Mouse (Mus musculus) hindbrain, embryonic 15.5 days (tissue): ENCODE data around the gene Cnga3. TPM values are rescaled to one million over a fixed set of nuclear protein-coding genes. Genes with fewer than 3 reads are reported as not detected.

Experiments used
- ATAC-seq: fragments of 200-750 bp; cut with Nextera tagmentation; 2 replicates; pipeline ENCODE4 v1.8.0; 2017; ENCODE audit warnings: low read depth, moderate number of reproducible peaks, moderate TSS enrichment; ENCODE audit not compliant: low FRiP score
- H3K27ac ChIP-seq: fragments of 300-500 bp; sonication (generic); replicated peaks from 2 replicates; pipeline ENCODE4 v1.5.1; 2015; ENCODE audit warnings: mild to moderate bottlenecking, inconsistent platforms
- H3K27me3 ChIP-seq: fragments of 300-500 bp; sonication (generic); 2 replicates; pipeline ENCODE4 v1.6.1; 2015; ENCODE audit warnings: control low read depth, inconsistent platforms
- H3K36me3 ChIP-seq: fragments of 300-500 bp; sonication (generic); 2 replicates; pipeline ENCODE4 v1.6.1; 2015; ENCODE audit warnings: control low read depth, inconsistent platforms
- H3K4me1 ChIP-seq: fragments of 300-500 bp; sonication (generic); replicated peaks from 2 replicates; pipeline ENCODE4 v1.6.1; 2015; ENCODE audit warnings: control low read depth, inconsistent platforms
- H3K4me2 ChIP-seq: fragments of 300-500 bp; sonication (generic); 2 replicates; pipeline ENCODE4 v1.6.1; 2015; ENCODE audit warnings: moderate library complexity, mild to moderate bottlenecking, inconsistent platforms
- H3K4me3 ChIP-seq: fragments of 300-500 bp; sonication (generic); 2 replicates; pipeline ENCODE4 v1.5.1; 2015; ENCODE audit warnings: mild to moderate bottlenecking, inconsistent platforms
- H3K9ac ChIP-seq: fragments of 300-500 bp; sonication (generic); 2 replicates; pipeline ENCODE4 v1.6.1; 2015; ENCODE audit warnings: inconsistent platforms
- H3K9me3 ChIP-seq: fragments of 300-500 bp; sonication (generic); 2 replicates; pipeline ENCODE4 v1.6.1; 2016; ENCODE audit warnings: control low read depth, inconsistent platforms
- WGBS: fragments of 180-500 bp; shearing (Covaris S2); methylation state at CpG from one replicate; pipeline ENCODE4 v1.1.7; 2015; 5-methylcytosine and 5-hydroxymethylcytosine counted together
- polyA plus RNA-seq: library from polyadenylated mRNA; unstranded; fragments of >200 nt; fragmentation: Nextera tagmentation; extraction: Ambion mirVana; gene quantifications from 2 replicates; pipeline ENCODE4 v1.2.1, GENCODE M21; 2015

Gene Cnga3
- polyA plus RNA-seq, 1 experiment from 2014 or later, result not detected

GRCm38 (mm10) chr1:37287748-37288147 lies 73.5 kb downstream of the Cnga3 start:
- Histone ChIP-seq H3K9ac (no peak overlapping the region), H3K36me3 (no peaks in the 10 kb centered on the region), H3K4me1 (peaks cover 12% of the 10 kb centered on the region), H3K9me3 (no peaks in the 10 kb centered on the region), H3K4me3 (no peak overlapping the region), H3K27me3 (no peaks in the 10 kb centered on the region), H3K27ac (no peak overlapping the region), H3K4me2 (0 out of 2 replicates have a peak overlapping the region, but pooled peaks have one; percentile 13)
- 71% methylated on average over 1 of the region's 1 CpGs for WGBS
- no peak for ATAC-seq

GRCm38 (mm10) chr1:37288181-37288935 lies 74.1 kb downstream of the Cnga3 start:
- no peaks in the 10 kb centered on the region for H3K36me3 ChIP-seq
- no peaks in the 10 kb centered on the region for H3K9me3 ChIP-seq
- H3K9ac ChIP-seq, result no peak overlapping the region
- H3K27ac ChIP-seq, result 0 out of 2 replicates have a peak overlapping the region, but pooled peaks have one; percentile 18
- H3K4me2 ChIP-seq, result 0 out of 2 replicates have a peak overlapping the region, but pooled peaks have one; percentile 13
- H3K27me3 ChIP-seq, result no peaks in the 10 kb centered on the region
- no peak overlapping the region for H3K4me3 ChIP-seq
- H3K4me1 ChIP-seq, result peaks cover 12% of the 10 kb centered on the region
- 50% methylated on average over 11 of the region's 11 CpGs for WGBS
- peak; percentile 79 for ATAC-seq

DNA sequence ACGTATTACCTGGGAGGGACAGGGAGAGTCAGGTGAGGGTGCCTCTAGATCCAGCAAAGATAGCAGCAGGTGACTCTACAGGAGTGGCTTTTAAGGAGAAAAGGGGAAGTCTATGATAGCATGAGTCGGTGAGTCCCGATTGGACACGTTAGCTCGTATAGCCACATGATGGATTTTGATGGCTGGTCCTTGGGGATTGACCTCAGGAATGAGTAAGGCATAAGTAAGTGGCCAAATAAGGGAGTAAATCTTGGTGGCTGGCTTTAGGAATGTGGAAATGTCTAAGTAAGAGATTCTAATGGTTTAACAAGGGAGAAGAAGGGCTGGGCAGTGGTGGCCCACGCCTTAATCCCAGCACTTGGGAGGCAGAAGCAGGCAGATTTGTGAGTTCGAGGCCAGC lies 74.7 kb downstream of the Cnga3 start:
- H3K4me3 ChIP-seq, result no peak overlapping the region
- no peak overlapping the region for H3K9ac ChIP-seq
- no peaks in the 10 kb centered on the region for H3K9me3 ChIP-seq
- peaks cover 12% of the 10 kb centered on the region for H3K4me1 ChIP-seq
- no peaks in the 10 kb centered on the region for H3K27me3 ChIP-seq
- no peak overlapping the region for H3K4me2 ChIP-seq
- ATAC-seq, result no peak
- no peak overlapping the region for H3K27ac ChIP-seq
- no peaks in the 10 kb centered on the region for H3K36me3 ChIP-seq
- 90% methylated on average over 7 of the region's 7 CpGs for WGBS

DNA sequence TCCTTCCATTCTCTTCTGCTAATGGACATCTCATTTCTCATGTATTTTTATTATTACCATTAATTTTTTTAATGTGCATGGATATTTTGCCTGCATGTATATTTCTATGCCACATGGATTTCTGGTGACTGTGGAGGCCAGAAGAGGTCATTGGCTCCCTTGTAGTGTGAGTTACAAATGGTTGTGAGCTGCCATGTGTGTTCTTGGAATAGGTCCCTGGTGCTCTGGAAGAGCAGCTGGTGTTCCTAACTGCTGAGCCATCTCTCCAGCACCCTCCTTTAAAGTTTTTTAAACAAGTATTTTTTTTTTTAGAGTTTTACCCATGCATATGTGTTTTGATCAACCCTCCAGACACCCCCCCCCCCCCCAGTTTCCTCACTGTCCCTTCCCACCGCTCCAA lies 82.2 kb downstream of the Cnga3 start:
- no peak overlapping the region for H3K27ac ChIP-seq

GRCm38 (mm10) chr1:37298904-37299303 lies 84.7 kb downstream of the Cnga3 start:
- no peaks in the 10 kb centered on the region for H3K36me3 ChIP-seq
- 87% methylated on average over 2 of the region's 2 CpGs for WGBS
- no peak for ATAC-seq
- no peak overlapping the region for H3K9ac ChIP-seq
- no peaks in the 10 kb centered on the region for H3K9me3 ChIP-seq
- no peak overlapping the region for H3K27ac ChIP-seq
- no peaks in the 10 kb centered on the region for H3K27me3 ChIP-seq
- H3K4me2 ChIP-seq, result 0 out of 2 replicates have a peak overlapping the region, but pooled peaks have one; percentile 60
- no peak overlapping the region for H3K4me3 ChIP-seq
- H3K4me1 ChIP-seq, result peaks cover 27% of the 10 kb centered on the region; the same call in 1 of the 2 replicates

More for the DNA sequence above, 82.2 kb downstream of the Cnga3 start:
- 78% methylated on average over 1 of the region's 1 CpGs for WGBS
- Histone ChIP-seq H3K4me2 (no peak overlapping the region), H3K36me3 (no peaks in the 10 kb centered on the region), H3K9me3 (no peaks in the 10 kb centered on the region), H3K4me3 (no peak overlapping the region), H3K9ac (no peak overlapping the region), H3K4me1 (peaks cover 11% of the 10 kb centered on the region; the same call in 1 of the 2 replicates), H3K27me3 (no peaks in the 10 kb centered on the region)
- ATAC-seq, result no peak

DNA sequence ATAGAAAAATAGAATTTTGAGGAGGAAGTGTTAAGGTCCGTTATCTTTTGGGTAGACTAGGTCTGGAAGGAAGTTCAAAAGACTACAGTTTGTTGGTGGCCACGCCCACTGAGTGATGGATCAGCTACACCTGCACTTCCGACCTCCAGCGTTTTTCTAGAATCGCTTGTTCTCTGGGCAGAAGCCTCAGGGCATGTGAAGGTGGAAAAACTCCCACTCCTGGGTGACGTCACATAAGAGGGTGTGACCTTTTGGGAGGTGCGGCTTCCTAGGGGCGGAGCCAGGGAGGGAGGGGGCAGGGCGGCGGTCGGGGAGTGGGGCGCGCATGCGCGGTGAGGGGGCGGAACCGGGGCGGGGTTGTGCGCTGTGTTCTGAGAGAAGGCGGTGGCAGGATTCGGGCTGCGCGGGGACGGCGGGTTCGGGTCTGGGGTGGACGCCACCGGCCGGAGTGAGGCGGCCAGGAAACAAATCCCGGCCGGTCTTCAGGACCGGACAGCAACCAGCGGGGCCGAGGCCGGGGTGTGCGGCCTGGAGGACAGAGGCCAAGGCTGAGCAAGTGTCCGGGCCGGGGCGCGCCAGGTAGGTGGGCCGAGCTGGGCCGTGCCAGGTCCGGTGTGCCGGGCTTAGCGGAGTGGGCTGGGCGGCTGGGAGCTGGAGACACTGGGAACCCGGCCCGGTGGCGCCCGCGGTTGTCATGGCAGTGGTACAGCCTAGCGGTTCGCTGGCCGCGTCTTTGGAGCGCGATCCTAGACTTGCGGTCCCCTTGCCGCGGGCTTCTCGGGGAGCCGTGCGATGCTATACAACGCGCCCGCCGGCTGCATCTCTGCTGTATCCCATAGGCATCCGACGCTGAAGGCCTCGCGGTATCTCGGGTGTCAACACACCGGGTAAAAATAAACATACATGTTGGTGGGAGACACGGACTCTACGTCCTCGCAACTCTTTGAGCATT lies 85.6 kb downstream of the Cnga3 start, which contains the start of gene Inpp4a:
Gene Inpp4a, plus strand, starts transcription at position 326 of the 952 bp plus-strand sequence.
- H3K4me1 ChIP-seq, result peaks cover 27% of the 10 kb centered on the region; the same call in 1 of the 2 replicates
- H3K9me3 ChIP-seq, result no peaks in the 10 kb centered on the region
- H3K36me3 ChIP-seq, result no peaks in the 10 kb centered on the region
- peak; percentile 94 for ATAC-seq
- under 1% methylated on average over 72 of the region's 77 CpGs for WGBS
- H3K4me2 ChIP-seq, result peak within 1 kb of the TSS; percentile 60
- peak within 1 kb of the TSS; percentile 96 for H3K4me3 ChIP-seq
- H3K9ac ChIP-seq, result peak within 1 kb of the TSS; percentile 94
- peak within 1 kb of the TSS; percentile 78 for H3K27ac ChIP-seq
- no peaks in the 10 kb centered on the region for H3K27me3 ChIP-seq

GRCm38 (mm10) chr1:37300650-37301049 lies 86.4 kb downstream of the Cnga3 start:
- Histone ChIP-seq H3K4me2 (peak overlapping the region; percentile 60), H3K27ac (peak overlapping the region; percentile 78; the same call in 1 of the 2 replicates), H3K4me1 (peaks cover 30% of the 10 kb centered on the region; the same call in 1 of the 2 replicates), H3K9ac (peak overlapping the region; percentile 94), H3K36me3 (no peaks in the 10 kb centered on the region), H3K9me3 (no peaks in the 10 kb centered on the region), H3K4me3 (peak overlapping the region; percentile 96), H3K27me3 (no peaks in the 10 kb centered on the region)
- ATAC-seq, result no peak
- WGBS, result 68% methylated on average over 5 of the region's 5 CpGs

DNA sequence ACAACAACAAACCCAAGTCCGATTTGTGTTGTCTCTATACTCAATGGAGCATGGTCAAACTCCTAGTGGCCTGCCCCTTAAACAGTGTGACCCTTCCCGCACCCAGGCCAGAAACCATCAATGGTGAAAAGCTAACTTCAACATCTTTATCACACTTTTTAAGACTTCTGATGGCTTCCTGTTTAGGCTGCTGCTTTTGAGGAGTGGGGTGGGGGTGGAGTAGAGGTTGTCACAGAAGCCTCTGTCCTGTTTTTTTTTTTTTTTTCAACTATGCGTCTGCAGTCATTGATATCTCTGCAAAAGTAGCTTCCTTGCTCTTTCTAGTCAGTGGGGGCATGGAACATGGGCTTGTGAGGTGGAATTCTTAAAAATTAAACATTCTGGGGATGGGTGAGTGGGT lies 88.6 kb downstream of the Cnga3 start:
- Histone ChIP-seq H3K4me2 (no peak overlapping the region), H3K27me3 (no peaks in the 10 kb centered on the region), H3K9ac (no peak overlapping the region), H3K9me3 (no peaks in the 10 kb centered on the region), H3K4me1 (peaks cover 33% of the 10 kb centered on the region; the same call in 1 of the 2 replicates), H3K4me3 (no peak overlapping the region), H3K36me3 (no peaks in the 10 kb centered on the region), H3K27ac (no peak overlapping the region)
- ATAC-seq, result no peak
- 84% methylated on average over 3 of the region's 3 CpGs for WGBS

DNA sequence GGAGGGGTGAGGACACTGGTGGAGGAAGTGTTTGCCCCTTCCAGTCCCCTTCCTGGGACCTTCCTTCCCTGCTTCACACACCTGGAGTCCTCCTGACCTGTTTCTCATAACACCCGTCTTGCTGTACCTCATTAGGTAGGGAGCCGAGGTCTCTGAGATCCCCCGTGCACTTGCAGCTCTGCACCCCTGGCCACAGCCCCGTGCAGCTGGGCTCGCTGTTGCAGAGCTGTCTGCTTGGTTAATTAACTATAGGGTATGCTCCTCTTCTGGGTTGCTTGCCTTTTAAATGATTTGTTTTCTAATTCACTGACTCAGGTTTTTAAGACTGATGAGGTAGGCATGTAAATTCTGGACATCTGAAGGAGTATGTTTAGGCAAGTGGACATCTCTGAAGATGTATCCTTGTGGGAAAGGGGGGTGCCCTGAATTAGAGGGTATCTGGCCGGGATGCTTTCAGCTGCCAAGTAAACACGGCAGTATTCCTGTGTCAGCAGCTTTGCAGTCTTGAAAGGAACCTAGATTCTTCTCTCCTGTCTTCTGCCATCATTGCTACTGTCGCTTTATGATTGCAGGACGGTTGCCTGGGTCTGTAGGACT lies 91.6 kb downstream of the Cnga3 start:
- H3K9me3 ChIP-seq, result no peaks in the 10 kb centered on the region
- H3K4me1 ChIP-seq, result peaks cover 28% of the 10 kb centered on the region; the same call in 1 of the 2 replicates
- H3K27ac ChIP-seq, result no peak overlapping the region
- H3K27me3 ChIP-seq, result no peaks in the 10 kb centered on the region
- ATAC-seq, result no peak
- H3K4me2 ChIP-seq, result no peak overlapping the region
- no peaks in the 10 kb centered on the region for H3K36me3 ChIP-seq
- no peak overlapping the region for H3K9ac ChIP-seq
- 67% methylated on average over 9 of the region's 9 CpGs for WGBS
- no peak overlapping the region for H3K4me3 ChIP-seq

DNA sequence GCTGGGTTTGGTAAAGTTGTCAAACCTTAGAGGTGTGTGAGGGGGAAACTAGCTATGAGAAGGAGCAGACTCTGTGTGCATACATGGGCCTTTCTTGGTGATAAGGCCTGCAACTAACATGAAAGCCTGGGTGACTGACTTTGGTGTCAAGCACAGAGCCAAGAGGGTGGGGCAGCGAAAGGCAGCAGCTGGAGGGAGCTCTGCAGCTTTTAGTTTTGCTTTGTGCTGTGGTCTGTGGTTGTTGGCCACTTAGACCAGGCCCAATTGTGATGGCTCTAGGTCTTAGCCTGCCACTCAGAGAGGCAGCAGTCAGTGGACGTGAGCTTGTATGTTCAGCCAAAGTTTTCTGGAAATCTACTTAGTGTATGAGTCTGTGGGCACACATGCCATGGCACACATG lies 93.4 kb downstream of the Cnga3 start:
- H3K9me3 ChIP-seq, result no peaks in the 10 kb centered on the region
- peaks cover 12% of the 10 kb centered on the region; the same call in 1 of the 2 replicates for H3K4me1 ChIP-seq
- 91% methylated on average over 2 of the region's 2 CpGs for WGBS
- no peaks in the 10 kb centered on the region for H3K36me3 ChIP-seq
- no peak overlapping the region for H3K9ac ChIP-seq
- ATAC-seq, result no peak
- H3K27ac ChIP-seq, result no peak overlapping the region
- no peak overlapping the region for H3K4me3 ChIP-seq
- no peaks in the 10 kb centered on the region for H3K27me3 ChIP-seq
- no peak overlapping the region for H3K4me2 ChIP-seq

- H3K4me2 ChIP-seq, result no peak overlapping the region
- H3K27ac ChIP-seq, result no peak overlapping the region
- no peaks in the 10 kb centered on the region for H3K9me3 ChIP-seq
- no peak for ATAC-seq
- no peak overlapping the region for H3K9ac ChIP-seq
- peaks cover 10% of the 10 kb centered on the region; the same call in 1 of the 2 replicates for H3K4me1 ChIP-seq
- no peaks in the 10 kb centered on the region for H3K36me3 ChIP-seq
- 88% methylated on average over 8 of the region's 8 CpGs for WGBS
- no peak overlapping the region for H3K4me3 ChIP-seq
- no peaks in the 10 kb centered on the region for H3K27me3 ChIP-seq
Measured at GRCm38 (mm10) chr1:37308021-37308742, 93.9 kb downstream of the Cnga3 start.
